Mouse (Mus musculus) liver, postnatal 0 days (tissue): ENCODE measurements around the gene Rad51.

Source experiments
- CTCF ChIP-seq: sonication (generic); IDR thresholded peaks from 2 replicates; pipeline ENCODE4 v1.5.1; 2016; ENCODE audit warnings: antibody characterized with exemption, low read depth
- EP300 ChIP-seq: IDR thresholded peaks from 2 replicates; pipeline ENCODE4 v1.6.1; 2016; ENCODE audit warnings: antibody characterized with exemption, low read depth, mild to moderate bottlenecking

- no peak for TF ChIP-seq CTCF
- TF ChIP-seq EP300: no peak
Observed at GRCm38 (mm10) chr2:119156081-119156680, 43.6 kb downstream of the Rad51 start.
